Mouse (Mus musculus) lung, postnatal 36 days (tissue): ENCODE data around the gene Uncx.
"Not testable (repeated sequence)": the region's sequence is repeated elsewhere in the genome, so short reads cannot be mapped to it uniquely, and the experiment has no call there.

Source experiments
- DNase-seq: peaks from one replicate; pipeline ENCODE4 v3.0.0; 2022; ENCODE audit warnings: mixed read lengths

The Uncx gene

GRCm38 (mm10) chr5:139565462-139565861 lies 22.2 kb downstream of the Uncx start:
- no peak for DNase-seq

DNA sequence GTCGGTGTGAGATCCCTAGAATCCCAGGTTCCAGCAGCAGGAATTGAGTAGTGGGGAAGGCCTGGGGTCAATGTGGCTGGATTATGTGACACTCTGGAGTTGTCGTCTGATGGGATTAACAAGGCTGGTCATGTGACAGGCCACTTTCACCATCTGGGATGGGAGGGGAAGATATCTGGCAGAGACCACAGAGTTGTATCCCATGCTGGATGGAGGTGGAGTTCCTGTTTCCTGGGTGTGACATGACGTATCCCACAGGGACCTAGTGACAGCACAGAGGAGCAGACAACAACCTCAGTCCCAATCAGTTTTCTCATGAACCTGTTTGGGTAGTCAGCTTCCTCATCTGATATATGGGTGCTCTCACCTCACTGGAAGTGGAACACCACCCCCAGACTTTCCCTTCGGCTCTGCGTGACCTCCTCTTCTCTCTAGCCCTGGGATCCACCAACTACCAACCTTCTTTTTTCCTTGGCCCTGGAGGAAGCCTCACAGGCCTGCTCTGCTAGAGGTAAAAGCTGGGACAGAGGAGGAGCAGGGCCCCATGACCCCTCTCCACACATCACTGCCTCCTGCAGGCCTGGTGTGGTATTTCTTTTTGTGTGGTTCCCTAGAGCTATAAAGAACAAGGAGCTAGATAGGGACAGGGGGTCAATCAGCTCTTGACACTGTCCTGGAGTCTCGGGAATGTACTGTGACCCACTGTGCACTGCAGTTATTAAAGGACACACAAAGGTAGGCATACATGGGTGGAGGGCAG lies 23.5 kb downstream of the Uncx start:
- DNase-seq: no peak

GRCm38 (mm10) chr5:139568079-139568478 lies 24.8 kb downstream of the Uncx start:
- DNase-seq: no peak

GRCm38 (mm10) chr5:139572526-139572925 lies 29.2 kb downstream of the Uncx start:
- DNase-seq: no peak

- DNase-seq: no peak
These were observed 30.5 kb downstream of the Uncx start for GRCm38 (mm10) chr5:139573606-139574311.

DNA sequence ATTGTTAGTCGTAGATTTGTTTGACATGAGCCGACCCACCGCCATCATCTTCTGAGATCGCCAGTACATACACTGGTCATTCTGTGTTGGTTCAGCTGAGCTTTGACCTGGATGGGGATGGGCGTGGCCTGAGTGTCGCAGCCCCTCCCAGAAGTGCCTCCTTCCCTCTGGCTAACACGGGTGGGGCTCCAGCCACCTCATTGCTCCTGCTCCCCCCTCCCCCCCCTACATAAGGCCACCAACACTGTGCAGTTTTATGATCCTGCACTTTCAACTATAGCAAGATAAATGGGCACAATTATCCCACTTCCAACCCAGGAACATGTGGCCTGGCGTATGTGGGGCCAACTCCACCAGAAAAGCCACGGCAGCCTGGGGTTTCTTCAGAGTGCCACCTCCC lies 31.8 kb downstream of the Uncx start:
- no peak for DNase-seq

DNA sequence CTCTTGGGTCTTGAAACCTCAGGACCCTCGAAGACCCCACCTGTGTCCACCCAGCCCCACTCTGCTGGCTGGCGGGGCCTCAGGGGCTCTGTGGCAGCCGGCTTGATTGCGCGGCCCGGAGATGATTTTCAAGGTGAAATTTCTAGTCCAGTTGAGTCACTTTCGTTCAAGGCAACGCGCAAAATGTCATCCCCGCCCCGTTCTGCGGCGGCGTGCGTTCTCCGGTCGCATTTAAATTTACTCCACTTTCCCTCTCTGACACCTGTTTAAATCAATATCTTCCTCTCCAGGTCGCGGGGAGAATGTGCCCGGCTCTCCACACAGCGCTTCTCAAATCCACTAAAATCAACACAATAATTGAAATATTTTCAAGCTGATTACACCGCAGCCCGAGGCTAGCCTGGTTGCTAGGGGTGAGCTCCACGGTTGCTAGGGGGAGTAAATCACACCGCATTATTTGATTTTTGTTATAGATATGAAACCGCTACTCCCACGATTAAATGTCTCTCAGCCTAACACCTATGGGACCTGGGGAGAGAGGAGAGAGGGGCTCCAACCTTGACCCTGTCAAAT lies 37.0 kb downstream of the Uncx start:
- no peak for DNase-seq

- DNase-seq: no peak
These were observed 38.1 kb downstream of the Uncx start for GRCm38 (mm10) chr5:139581308-139581868.

- DNase-seq: no peak
These were observed 41.9 kb downstream of the Uncx start for GRCm38 (mm10) chr5:139584971-139585747.

DNA sequence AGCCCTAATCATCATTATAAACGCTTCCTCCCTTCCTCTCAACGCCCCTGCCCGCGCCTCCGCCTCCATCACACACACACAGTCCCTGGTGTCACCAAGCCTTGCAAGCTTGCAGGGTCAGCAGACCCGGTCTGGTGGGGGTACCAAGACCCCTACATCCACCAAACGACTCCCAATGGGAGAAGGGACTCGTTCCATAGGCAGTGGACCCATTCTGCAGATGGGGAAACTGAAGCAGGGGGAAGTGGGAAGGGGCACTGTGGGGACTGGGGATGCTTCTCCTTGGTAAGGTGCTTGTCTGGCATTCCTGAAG lies 42.4 kb downstream of the Uncx start:
- DNase-seq: no peak

DNA sequence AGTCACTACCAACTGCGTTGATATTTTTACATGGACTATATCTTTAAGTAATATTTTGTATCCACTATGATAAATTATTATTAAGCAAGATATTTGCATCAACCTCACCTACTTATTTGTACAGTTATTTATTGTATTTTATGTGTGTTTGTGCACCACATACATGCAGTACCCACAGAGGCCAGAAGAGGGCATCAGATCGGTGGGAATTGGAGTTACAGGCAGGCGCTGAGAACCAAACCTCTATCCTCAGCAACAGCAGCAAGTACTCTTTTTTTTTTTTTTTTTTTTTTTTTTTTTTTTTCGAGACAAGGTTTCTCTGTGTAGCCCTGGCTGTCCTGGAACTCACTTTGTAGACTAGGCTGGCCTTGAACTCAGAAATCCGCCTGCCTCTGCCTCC lies 44.2 kb downstream of the Uncx start:
- DNase-seq: not testable (repeated sequence)

DNA sequence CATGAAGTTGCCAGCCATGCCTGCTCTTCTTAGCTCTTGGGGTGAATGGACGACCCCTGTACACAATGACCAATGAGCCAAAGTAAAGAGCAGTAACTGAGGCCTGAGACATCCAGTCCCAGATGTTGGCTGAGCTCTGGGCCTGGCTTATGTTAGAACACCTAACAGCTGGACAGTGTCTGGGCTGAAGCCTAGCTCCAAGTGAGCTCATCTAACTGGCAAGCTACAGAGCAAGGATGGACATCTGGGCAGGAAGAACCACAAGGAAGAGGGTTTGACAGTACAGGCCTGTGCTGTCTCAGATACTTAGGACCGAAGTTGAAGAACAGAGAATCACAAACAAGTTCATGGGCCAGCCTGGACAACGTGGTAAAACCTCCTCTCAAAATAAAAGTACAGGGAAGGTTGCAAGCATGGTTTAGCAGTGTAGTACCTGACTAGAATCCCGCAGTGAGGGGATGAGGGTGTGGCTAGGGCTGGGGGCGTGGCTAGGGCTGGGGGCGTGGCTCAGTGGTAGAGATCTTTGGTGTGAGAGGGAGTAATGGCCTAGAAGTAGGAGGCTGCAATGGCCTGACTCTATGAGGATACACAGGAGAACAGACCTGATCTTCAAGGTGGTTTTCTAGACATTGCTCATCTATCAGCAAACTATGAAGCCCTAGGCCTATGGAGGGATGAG lies 47.5 kb downstream of the Uncx start:
- not testable (repeated sequence) for DNase-seq

- DNase-seq: no peak
These were observed 48.7 kb downstream of the Uncx start for GRCm38 (mm10) chr5:139592011-139592410.

DNA sequence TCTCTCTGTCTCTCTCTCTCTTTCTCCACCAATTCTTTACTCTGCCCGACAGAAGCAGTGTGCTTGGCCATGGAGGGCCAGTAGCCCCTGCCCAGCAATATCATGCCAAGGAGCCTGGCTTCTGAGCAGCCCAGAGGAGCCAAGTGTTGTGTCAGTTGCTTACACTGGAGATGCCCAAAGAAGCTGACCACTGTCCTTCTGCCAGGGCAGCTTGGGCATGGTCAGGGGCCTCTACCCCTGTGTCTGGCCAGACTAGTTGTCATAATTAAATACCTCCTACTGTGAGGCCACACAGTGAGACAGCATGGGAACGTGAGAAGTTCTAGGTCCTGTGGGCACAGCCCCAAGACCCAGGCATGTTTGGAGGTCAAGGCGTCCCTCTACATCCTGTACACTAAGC lies 49.6 kb downstream of the Uncx start:
- DNase-seq: no peak

GRCm38 (mm10) chr5:139593746-139594145 lies 50.5 kb downstream of the Uncx start:
- DNase-seq: no peak

DNA sequence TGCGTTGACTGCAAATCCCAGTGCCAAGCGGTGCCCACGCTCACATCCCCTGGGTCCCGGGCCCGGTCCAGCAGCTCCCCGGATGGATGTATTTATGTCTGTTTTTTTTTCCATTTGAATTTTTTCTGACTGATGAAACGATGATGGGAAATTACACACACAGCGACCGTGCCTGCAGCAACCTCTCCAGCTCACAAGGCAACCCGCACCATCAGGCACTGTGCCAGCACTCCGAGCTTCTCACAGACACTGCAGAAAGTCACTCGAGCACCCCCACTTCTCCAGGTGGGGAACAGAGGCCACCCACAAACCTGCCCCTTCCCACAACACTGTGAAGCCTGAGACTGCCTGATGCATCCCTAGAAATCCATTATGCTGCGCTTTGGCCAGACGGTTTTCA lies 51.7 kb downstream of the Uncx start:
- no peak for DNase-seq
